Mouse (Mus musculus): ENCODE results near the gene Pafah1b3.
A peak's percentile ranks its signal among the peaks of the same experiment; 100 is the strongest.

- TF ChIP-seq CTCF (IDR thresholded peaks at IDR 0.05; ENCODE audit: borderline replicate concordance, insufficient read depth, low read length) (peak; percentile 97), POLR2A (IDR thresholded peaks at IDR 0.05; ENCODE audit: low read depth, low read length) (no peak)
These were observed 36.0 kb upstream of the Pafah1b3 start for GRCm38 (mm10) chr7:25333596-25334307.

All from embryonic fibroblast, embryonic 13.5 days (primary cell).